Mouse (Mus musculus) brain, embryonic 18.5 days (tissue): ENCODE data around the gene Rrp8.

Source experiments
- DNase-seq: peaks from one replicate; pipeline ENCODE4 v3.0.0-alpha.2; 2012; ENCODE audit warnings: low read depth, low spot score

Rrp8 gene

DNA sequence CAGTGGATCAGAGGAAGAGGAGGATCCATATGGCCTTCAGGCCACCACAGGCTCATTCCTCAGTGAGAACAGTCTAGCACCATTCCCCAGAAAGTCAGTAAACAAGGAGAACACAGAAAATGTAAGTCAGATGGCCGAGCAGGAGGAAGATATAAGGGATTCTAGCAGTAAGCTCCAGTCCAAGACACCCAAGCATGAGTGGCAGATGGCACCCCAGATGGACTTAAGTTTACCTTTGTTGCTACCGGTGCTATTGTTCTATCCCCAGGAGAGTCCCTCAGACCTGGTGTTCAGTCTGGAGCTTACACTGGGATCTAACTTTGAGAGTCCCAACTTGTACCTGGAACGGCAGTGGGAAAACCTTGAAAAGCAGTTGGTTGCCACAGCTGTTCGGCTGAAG is 33.4 kb downstream of the Rrp8 start:
- DNase-seq: no peak

- DNase-seq: no peak
Observed at GRCm38 (mm10) chr7:105703184-105703583, 34.0 kb downstream of the Rrp8 start.

DNA sequence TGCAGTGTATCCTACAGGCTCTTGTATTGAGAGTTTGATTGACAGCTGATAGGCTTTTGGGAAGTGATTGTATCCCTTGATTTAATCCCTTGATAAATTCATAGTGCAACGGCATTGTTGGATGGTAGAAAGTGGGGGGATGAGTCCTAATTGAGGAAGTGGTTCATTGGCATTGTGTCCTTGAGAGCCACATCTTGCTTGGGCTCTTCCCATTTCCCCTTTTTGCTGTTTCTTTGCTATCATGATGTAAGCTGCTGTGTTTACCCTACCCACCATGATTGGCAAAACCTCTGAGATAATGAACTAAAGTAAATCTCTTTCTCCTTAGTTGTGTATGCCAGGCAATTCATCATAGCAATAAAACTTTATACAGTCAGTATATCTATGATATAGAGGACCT is 46.3 kb downstream of the Rrp8 start:
- DNase-seq: no peak

GRCm38 (mm10) chr7:105685541-105686197 is 51.5 kb downstream of the Rrp8 start:
- DNase-seq: no peak
